16 mouse cellular contexts compared by ENCODE assay signal in genomic region chr12:92451110-92451818, GRCm38 (mm10).
"Had no signal": no experiment of that assay in that cellular context is flagged by ENCODE, and none has a peak within 500 bp of the region (broad histone marks: within the 10 kb centered on the region; RNA-seq: fewer than 3 reads in every experiment).

No protein-coding gene starts in this region.

- H3K36me3 ChIP-seq: limb, embryonic 12.5 days; liver, embryonic 13.5 days; lung, embryonic 15.5 days; neural tube, embryonic 15.5 days had no signal

- H3K4me3 ChIP-seq: limb, embryonic 12.5 days; liver, embryonic 13.5 days; lung, embryonic 15.5 days; megakaryocyte, embryonic 14.5 days; myocyte; neural tube, embryonic 15.5 days had no signal

- H3K4me2 ChIP-seq: limb, embryonic 12.5 days; liver, embryonic 13.5 days; lung, embryonic 15.5 days; neural tube, embryonic 15.5 days had no signal

- DNase-seq: kidney, adult 8-10 months; kidney, postnatal 25 days; liver; liver, embryonic 13.5 days; liver, postnatal 0 days; lung, postnatal 14 days; right cerebral cortex, postnatal 4 days; spleen, adult 18-20 months; thymus, adult 18-20 months; thymus, postnatal 14 days had no signal

- H3K27me3 ChIP-seq: limb, embryonic 12.5 days; liver, embryonic 13.5 days; lung, embryonic 15.5 days; megakaryocyte, embryonic 14.5 days; neural tube, embryonic 15.5 days had no signal

- H3K9me3 ChIP-seq: limb, embryonic 12.5 days; liver, embryonic 13.5 days; lung, embryonic 15.5 days; megakaryocyte, embryonic 14.5 days; neural tube, embryonic 15.5 days had no signal

- ATAC-seq: liver, postnatal 0 days had no signal

- H3K9ac ChIP-seq: limb, embryonic 12.5 days; liver, embryonic 13.5 days; liver, postnatal 0 days; lung, embryonic 15.5 days; neural tube, embryonic 15.5 days had no signal

- H3K27ac ChIP-seq: limb, embryonic 12.5 days; liver, embryonic 13.5 days; lung, embryonic 15.5 days; macrophage; neural tube, embryonic 15.5 days had no signal

- H3K4me1 ChIP-seq: limb, embryonic 12.5 days; liver, embryonic 13.5 days; lung, embryonic 15.5 days; megakaryocyte, embryonic 14.5 days; neural tube, embryonic 15.5 days had no signal
